ENCODE assay signal across 31 mouse cellular contexts in genomic region chr7:103827139-103827538, GRCm38 (mm10). TPM values are rescaled to one million over a fixed set of nuclear protein-coding genes. Genes with fewer than 3 reads are reported as not detected.
"Had no signal": no experiment of that assay in that cellular context is flagged by ENCODE, and none has a peak within 500 bp of the region (broad histone marks: within the 10 kb centered on the region; RNA-seq: fewer than 3 reads in every experiment).

No protein-coding gene starts in this region.

RNA-seq across cellular contexts. Expression of gene Hbb-bh2, which starts 13.2 kb away (rescaled TPM):
- total RNA-seq: forebrain, postnatal 0 days; gastrocnemius, adult 18-20 months; gastrocnemius, adult 8-10 months; gastrocnemius, postnatal 14 days; gastrocnemius, postnatal 36 days; heart, adult 18-20 months; heart, adult 8-10 months; heart, postnatal 14 days; heart, postnatal 36 days; layer of hippocampus, adult 2 months; layer of hippocampus, postnatal 10 days; layer of hippocampus, postnatal 25 days; left cerebral cortex, adult 2 months; left cerebral cortex, postnatal 14 days; left cerebral cortex, postnatal 36 days had no signal
- polyA plus RNA-seq: forebrain, postnatal 0 days; gonadal fat pad, adult 2 months; heart, embryonic 13.5 days; heart, embryonic 15.5 days; heart, postnatal 0 days; hindbrain, embryonic 10.5 days; hindbrain, embryonic 12.5 days; hindbrain, embryonic 14.5 days; hindbrain, embryonic 16.5 days; inflammation-experienced regulatory T-cells, adult 6 months; intestine, embryonic 15.5 days; intestine, postnatal 0 days; kidney, embryonic 14.5 days; kidney, embryonic 16.5 days; limb, embryonic 10.5 days; limb, embryonic 12.5 days; limb, embryonic 14.5 days had no signal

RNA-seq across cellular contexts. Expression of gene Hbb-bh1, which starts 15.8 kb away (rescaled TPM):
- total RNA-seq: forebrain, postnatal 0 days; gastrocnemius, adult 18-20 months; gastrocnemius, adult 8-10 months; gastrocnemius, postnatal 14 days; gastrocnemius, postnatal 36 days; heart, adult 18-20 months; heart, adult 8-10 months; heart, postnatal 14 days; heart, postnatal 36 days; layer of hippocampus, adult 2 months; layer of hippocampus, postnatal 10 days; layer of hippocampus, postnatal 25 days; left cerebral cortex, adult 2 months; left cerebral cortex, postnatal 14 days; left cerebral cortex, postnatal 36 days had no signal
- polyA plus RNA-seq: forebrain, postnatal 0 days; gonadal fat pad, adult 2 months; heart, postnatal 0 days; hindbrain, embryonic 16.5 days; inflammation-experienced regulatory T-cells, adult 6 months; intestine, postnatal 0 days had no signal

RNA-seq across cellular contexts. Expression of gene Hbb-y, which starts 25.9 kb away (rescaled TPM):
- total RNA-seq: gastrocnemius, adult 18-20 months; gastrocnemius, adult 8-10 months; gastrocnemius, postnatal 14 days; gastrocnemius, postnatal 36 days; heart, adult 18-20 months; heart, adult 8-10 months; heart, postnatal 14 days; heart, postnatal 36 days; layer of hippocampus, adult 2 months; layer of hippocampus, postnatal 10 days; layer of hippocampus, postnatal 25 days; left cerebral cortex, adult 2 months; left cerebral cortex, postnatal 14 days; left cerebral cortex, postnatal 36 days had no signal
- polyA plus RNA-seq: gonadal fat pad, adult 2 months; inflammation-experienced regulatory T-cells, adult 6 months had no signal
